8 mouse cellular contexts compared by ENCODE assay signal in genomic region chr1:132341731-132342501, GRCm38 (mm10). TPM values are rescaled to one million over a fixed set of nuclear protein-coding genes. Genes with fewer than 3 reads are reported as not detected.
DNase-seq lines count a peak whose midpoint lies in the region; ATAC-seq and TF ChIP-seq lines count a peak whose summit lies in the region.

No protein-coding gene starts in this region.

- 34% methylated on average over 5 of the region's 5 CpGs for WGBS in heart, adult 2 months
- WGBS in liver, embryonic 14.5 days (ENCODE audit: insufficient replicate concordance): 7% methylated on average over 5 of the region's 5 CpGs
- 61% methylated on average over 5 of the region's 5 CpGs for WGBS in forebrain, embryonic 13.5 days
- 79% methylated on average over 5 of the region's 5 CpGs for WGBS in midbrain, embryonic 14.5 days

- H3K9me3 ChIP-seq in liver, embryonic 14.5 days (ENCODE audit: control insufficient read depth, low read length): no peaks in the 10 kb centered on the region
- H3K9me3 ChIP-seq in forebrain, embryonic 13.5 days (replicated peaks): no peaks in the 10 kb centered on the region
- H3K9me3 ChIP-seq in midbrain, embryonic 14.5 days (ENCODE audit: control insufficient read depth, low read length): no peaks in the 10 kb centered on the region

- no peaks in the 10 kb centered on the region for H3K27me3 ChIP-seq in heart, adult 2 months (ENCODE audit: control insufficient read depth, insufficient read depth, low read length)
- no peaks in the 10 kb centered on the region for H3K27me3 ChIP-seq in liver, embryonic 14.5 days (ENCODE audit: control insufficient read depth, insufficient read depth, low read length)
- H3K27me3 ChIP-seq in forebrain, embryonic 13.5 days: no peaks in the 10 kb centered on the region
- no peaks in the 10 kb centered on the region for H3K27me3 ChIP-seq in midbrain, embryonic 14.5 days (ENCODE audit: control insufficient read depth, insufficient read depth, low read length)

- no peak for TF ChIP-seq CTCF in gastrocnemius, adult 2 months (IDR thresholded peaks at IDR 0.05)
- no peak for TF ChIP-seq CTCF in heart, adult 2 months (IDR thresholded peaks at IDR 0.05)
- no peak for TF ChIP-seq CTCF in liver, embryonic 14.5 days (IDR thresholded peaks at IDR 0.05; ENCODE audit: low read depth)

- intact Hi-C loops in gastrocnemius, adult 2 months (cut with DNase I): no loop called here
- intact Hi-C loops in heart, adult 2 months (cut with DNase I): no loop called here

- H3K79me2 ChIP-seq in heart, adult 2 months (replicated peaks; ENCODE audit: control insufficient read depth, insufficient read depth, low read length): no peaks in the 10 kb centered on the region

- H3K4me3 ChIP-seq in gastrocnemius, adult 2 months: peak overlapping the region; percentile 45
- peak overlapping the region; percentile 3; the same call in 1 of the 2 replicates for H3K4me3 ChIP-seq in heart, adult 2 months
- H3K4me3 ChIP-seq in liver, embryonic 14.5 days (ENCODE audit: insufficient read depth in 1 of 2, low read depth in 2 of 2, low read length in 2 of 2): no peak overlapping the region
- H3K4me3 ChIP-seq in forebrain, embryonic 13.5 days: no peak overlapping the region
- H3K4me3 ChIP-seq in midbrain, embryonic 14.5 days (replicated peaks; ENCODE audit: low read depth, low read length): no peak overlapping the region

- TF ChIP-seq POLR2A in heart, adult 2 months (IDR thresholded peaks at IDR 0.05; ENCODE audit: insufficient read depth, low read depth, low read length): peak; percentile 35; the same call in 1 of the 2 replicates

- peak; percentile 77 for DNase-seq in gastrocnemius, adult 2 months
- no peak for DNase-seq in gastrocnemius, postnatal 4 days (ENCODE audit: low spot score in 2 of 2)
- DNase-seq in heart, adult 2 months: peak; percentile 83 to 90
- no peak for DNase-seq in liver, embryonic 14.5 days (ENCODE audit: low read depth in 3 of 3, low spot score in 3 of 3)
- peak; percentile 63 to 72 for DNase-seq in spleen, postnatal 14 days (ENCODE audit: low spot score in 2 of 2)
- DNase-seq in midbrain, embryonic 14.5 days: no peak
- no peak for DNase-seq in right cerebral cortex, postnatal 4 days

- H3K9ac ChIP-seq in heart, adult 2 months (ENCODE audit: low read depth, low read length): no peak overlapping the region
- H3K9ac ChIP-seq in liver, embryonic 14.5 days (replicated peaks): no peak overlapping the region
- no peak overlapping the region for H3K9ac ChIP-seq in forebrain, embryonic 13.5 days
- H3K9ac ChIP-seq in midbrain, embryonic 14.5 days (replicated peaks; ENCODE audit: low read length): no peak overlapping the region

- no peaks in the 10 kb centered on the region for H3K36me3 ChIP-seq in heart, adult 2 months (ENCODE audit: control insufficient read depth, insufficient read depth, low read length)
- no peaks in the 10 kb centered on the region for H3K36me3 ChIP-seq in liver, embryonic 14.5 days (replicated peaks; ENCODE audit: control insufficient read depth, insufficient read depth, low read depth)
- H3K36me3 ChIP-seq in forebrain, embryonic 13.5 days (ENCODE audit: poor library complexity, severe bottlenecking): no peaks in the 10 kb centered on the region
- H3K36me3 ChIP-seq in midbrain, embryonic 14.5 days (ENCODE audit: control insufficient read depth, insufficient read depth, low read length): no peaks in the 10 kb centered on the region

- peak; percentile 47; the same call in 1 of the 2 replicates for ATAC-seq in liver, embryonic 14.5 days (ENCODE audit: insufficient read depth)
- ATAC-seq in forebrain, embryonic 13.5 days: no peak
- no peak for ATAC-seq in midbrain, embryonic 14.5 days (ENCODE audit: low FRiP score, low TSS enrichment)

- H3K4me1 ChIP-seq in heart, adult 2 months (ENCODE audit: control insufficient read depth, insufficient read depth, low read length): peaks cover 52% of the 10 kb centered on the region
- H3K4me1 ChIP-seq in liver, embryonic 14.5 days (replicated peaks; ENCODE audit: control insufficient read depth in 2 of 2, insufficient read depth in 2 of 2, low read length in 1 of 2): peaks cover 6 to 21% of the 10 kb centered on the region in 2 experiments
- no peaks in the 10 kb centered on the region for H3K4me1 ChIP-seq in forebrain, embryonic 13.5 days
- peaks cover 9% of the 10 kb centered on the region; the same call in 1 of the 2 replicates for H3K4me1 ChIP-seq in midbrain, embryonic 14.5 days (ENCODE audit: control insufficient read depth, insufficient read depth, low read length)

- peak; percentile 96 for TF ChIP-seq EP300 in heart, adult 2 months (IDR thresholded peaks at IDR 0.05; ENCODE audit: insufficient read depth, low read depth, low read length)
- TF ChIP-seq EP300 in liver, embryonic 14.5 days (IDR thresholded peaks at IDR 0.05; ENCODE audit: low read depth): no peak

- H3K4me2 ChIP-seq in liver, embryonic 14.5 days (ENCODE audit: low read depth): no peak overlapping the region
- no peak overlapping the region for H3K4me2 ChIP-seq in forebrain, embryonic 13.5 days
- no peak overlapping the region for H3K4me2 ChIP-seq in midbrain, embryonic 14.5 days (ENCODE audit: low read length)

- H3K27ac ChIP-seq in gastrocnemius, adult 2 months: peak overlapping the region; percentile 78
- peak overlapping the region; percentile 64 for H3K27ac ChIP-seq in heart, adult 2 months
- no peak overlapping the region for H3K27ac ChIP-seq in liver, embryonic 14.5 days
- H3K27ac ChIP-seq in forebrain, embryonic 13.5 days: no peak overlapping the region
- H3K27ac ChIP-seq in midbrain, embryonic 14.5 days (replicated peaks; ENCODE audit: low read depth, low read length): no peak overlapping the region

RNA-seq across cellular contexts. Expression of gene Nuak2, which starts 26.0 kb away (rescaled TPM):
- under 1 TPM; 0.38 to 0.98 TPM for total RNA-seq in gastrocnemius, adult 2 months (2021)
- total RNA-seq in gastrocnemius, postnatal 4 days (2021): 1 to 10 TPM; 2.8 to 2.9 TPM
- total RNA-seq in heart, adult 2 months (2021): 1 to 10 TPM; 4.1 to 4.3 TPM
- 2.8 and 4.0 TPM in 2 replicates for polyA plus RNA-seq in heart, adult 2 months (2012; rRNA removed)
- 1.0 and 1.2 TPM in 2 replicates for polyA plus RNA-seq in liver, embryonic 14.5 days (2012; rRNA removed)
- polyA plus RNA-seq in liver, embryonic 14.5 days (2014; fragmentation: Nextera tagmentation; extraction: Ambion mirVana): 2.0 and 2.1 TPM in 2 replicates
- 28.8 and 36.5 TPM in 2 replicates for polyA plus RNA-seq in forebrain, embryonic 13.5 days (2015; fragmentation: Nextera tagmentation; extraction: Ambion mirVana)
- polyA plus RNA-seq in midbrain, embryonic 14.5 days (2014; fragmentation: Nextera tagmentation; extraction: Ambion mirVana): 22.3 and 38.0 TPM in 2 replicates

RNA-seq across cellular contexts. Expression of gene Klhdc8a, which starts 43.5 kb away (rescaled TPM):
- total RNA-seq in gastrocnemius, adult 2 months (2021): under 1 TPM; 0.13 to 0.31 TPM
- total RNA-seq in gastrocnemius, postnatal 4 days (2021): under 1 TPM; 0.49 to 0.98 TPM
- 10 to 100 TPM; 15.4 to 21.0 TPM for total RNA-seq in heart, adult 2 months (2021)
- 15.9 and 18.7 TPM in 2 replicates for polyA plus RNA-seq in heart, adult 2 months (2012; rRNA removed)
- polyA plus RNA-seq in liver, embryonic 14.5 days (2012; rRNA removed): 0.01 and 0.04 TPM in 2 replicates
- polyA plus RNA-seq in liver, embryonic 14.5 days (2014; fragmentation: Nextera tagmentation; extraction: Ambion mirVana): 0.03 and 0.13 TPM in 2 replicates
- polyA plus RNA-seq in forebrain, embryonic 13.5 days (2015; fragmentation: Nextera tagmentation; extraction: Ambion mirVana): 1.2 and 1.6 TPM in 2 replicates
- polyA plus RNA-seq in midbrain, embryonic 14.5 days (2014; fragmentation: Nextera tagmentation; extraction: Ambion mirVana): 10.1 and 11.1 TPM in 2 replicates

RNA-seq across cellular contexts. Expression of gene Tmcc2, which starts 49.2 kb away (rescaled TPM):
- 10 to 100 TPM; 29.4 to 40.8 TPM for total RNA-seq in gastrocnemius, adult 2 months (2021)
- total RNA-seq in gastrocnemius, postnatal 4 days (2021): 10 to 100 TPM; 27.0 to 29.6 TPM
- 10 to 100 TPM; 21.9 to 25.4 TPM for total RNA-seq in heart, adult 2 months (2021)
- polyA plus RNA-seq in heart, adult 2 months (2012; rRNA removed): 17.5 and 19.4 TPM in 2 replicates
- polyA plus RNA-seq in liver, embryonic 14.5 days (2012; rRNA removed): 327 and 335 TPM in 2 replicates
- polyA plus RNA-seq in liver, embryonic 14.5 days (2014; fragmentation: Nextera tagmentation; extraction: Ambion mirVana): 285 and 306 TPM in 2 replicates
- polyA plus RNA-seq in forebrain, embryonic 13.5 days (2015; fragmentation: Nextera tagmentation; extraction: Ambion mirVana): 16.7 and 19.7 TPM in 2 replicates
- polyA plus RNA-seq in midbrain, embryonic 14.5 days (2014; fragmentation: Nextera tagmentation; extraction: Ambion mirVana): 28.4 and 29.1 TPM in 2 replicates

Comparison
In these comparisons a context has a peak if more than half of its experiments do, and no peak if none do; other contexts are left out.
1. DNase-seq: peak in gastrocnemius, adult 2 months (single experiment), heart, adult 2 months (2 of 2) and spleen, postnatal 14 days (2 of 2); none in gastrocnemius, postnatal 4 days (0 of 2), liver, embryonic 14.5 days (0 of 3), midbrain, embryonic 14.5 days (single experiment) and right cerebral cortex, postnatal 4 days (single experiment).
2. H3K27ac ChIP-seq: peak in gastrocnemius, adult 2 months (single experiment) and heart, adult 2 months (single experiment); none in liver, embryonic 14.5 days (single experiment), forebrain, embryonic 13.5 days (single experiment) and midbrain, embryonic 14.5 days (single experiment).
3. H3K4me3 ChIP-seq: peak in gastrocnemius, adult 2 months (single experiment) and heart, adult 2 months (single experiment); none in liver, embryonic 14.5 days (0 of 2), forebrain, embryonic 13.5 days (single experiment) and midbrain, embryonic 14.5 days (single experiment).